Mouse (Mus musculus) embryo, embryonic 10.5 days (tissue): Measurements from ENCODE around the gene 5730480H06Rik.

Experiments
- DNase-seq: peaks from one replicate; pipeline ENCODE4 v3.0.0-alpha.2; 2015; ENCODE audit warnings: low spot score

5730480H06Rik gene

GRCm38 (mm10) chr5:48327652-48328051, at the start of gene 5730480H06Rik:
Gene 5730480H06Rik, plus strand, starts transcription at chr5:48327952.
- DNase-seq = no peak

GRCm38 (mm10) chr5:48301186-48301585, 26.6 kb upstream of the 5730480H06Rik start:
- no peak for DNase-seq

DNA sequence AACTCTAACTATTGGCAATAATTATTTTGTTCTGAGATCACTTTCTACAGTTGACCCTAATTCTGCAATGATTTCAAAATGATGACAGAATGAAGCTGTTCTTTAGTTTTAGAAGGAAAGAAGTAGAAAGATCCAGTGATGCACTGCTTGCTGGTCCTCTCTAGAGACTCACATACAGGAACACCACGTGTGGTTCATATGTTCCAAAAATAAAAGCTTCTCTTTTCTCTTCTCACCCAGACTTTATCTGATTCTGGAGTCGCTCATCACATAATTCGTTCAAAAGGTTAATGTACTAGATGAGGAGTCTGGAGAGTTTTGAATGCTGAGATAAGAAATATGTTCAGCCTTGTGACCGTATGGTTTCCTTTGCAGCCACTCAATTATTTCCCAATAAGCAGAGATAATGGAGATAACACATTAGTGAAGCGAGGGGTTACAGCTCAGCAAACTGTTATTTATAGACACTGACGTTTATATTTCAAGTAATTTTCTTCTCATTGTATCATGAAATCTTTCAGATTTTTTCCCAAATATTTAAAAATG, 12.6 kb upstream of the 5730480H06Rik start:
- no peak for DNase-seq

- DNase-seq = no peak
Observed at GRCm38 (mm10) chr5:48320597-48320996, 7.2 kb upstream of the 5730480H06Rik start.

- no peak for DNase-seq
Observed at GRCm38 (mm10) chr5:48326221-48326620, 1.5 kb upstream of the 5730480H06Rik start.

DNA sequence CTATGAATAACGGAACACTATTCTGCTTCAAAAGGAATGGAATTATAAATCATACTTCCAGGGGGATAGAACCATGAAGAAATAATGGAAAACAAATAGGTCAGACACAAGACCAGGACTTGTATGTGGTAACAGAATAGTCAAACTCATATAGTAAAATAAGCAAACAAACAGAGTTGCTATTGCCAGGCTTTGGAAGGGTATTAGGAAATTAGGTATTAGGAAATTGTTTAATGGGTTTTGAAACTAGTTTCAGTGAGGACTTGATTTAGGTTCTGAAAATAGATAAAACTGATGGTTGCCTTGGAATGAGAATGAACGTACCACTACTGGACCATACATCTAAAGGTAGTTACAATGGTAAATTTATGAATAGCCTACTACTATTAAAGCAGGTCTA, 2.0 kb downstream of the 5730480H06Rik start:
- DNase-seq = no peak

GRCm38 (mm10) chr5:48330817-48331216, 3.1 kb downstream of the 5730480H06Rik start:
- no peak for DNase-seq

DNA sequence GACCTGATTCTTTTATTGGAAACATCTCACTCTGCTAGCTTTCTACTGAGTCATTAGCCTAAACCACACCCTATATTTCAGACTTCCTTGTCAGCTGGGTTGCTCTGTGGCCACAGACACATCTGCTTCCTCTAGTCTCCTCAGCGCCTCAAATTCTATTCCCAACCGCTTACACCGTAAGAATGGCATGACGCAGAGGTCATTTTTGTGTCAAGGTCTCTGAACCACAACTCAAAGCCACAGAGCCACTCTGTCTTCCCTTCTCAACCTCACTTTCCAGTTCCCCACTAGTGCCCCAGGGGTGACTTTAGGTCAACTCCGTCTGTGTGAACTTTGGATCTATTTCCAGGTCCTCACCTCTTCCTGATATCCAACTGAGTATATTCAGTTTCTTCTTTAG, 3.7 kb downstream of the 5730480H06Rik start:
- DNase-seq = peak; percentile 38

DNA sequence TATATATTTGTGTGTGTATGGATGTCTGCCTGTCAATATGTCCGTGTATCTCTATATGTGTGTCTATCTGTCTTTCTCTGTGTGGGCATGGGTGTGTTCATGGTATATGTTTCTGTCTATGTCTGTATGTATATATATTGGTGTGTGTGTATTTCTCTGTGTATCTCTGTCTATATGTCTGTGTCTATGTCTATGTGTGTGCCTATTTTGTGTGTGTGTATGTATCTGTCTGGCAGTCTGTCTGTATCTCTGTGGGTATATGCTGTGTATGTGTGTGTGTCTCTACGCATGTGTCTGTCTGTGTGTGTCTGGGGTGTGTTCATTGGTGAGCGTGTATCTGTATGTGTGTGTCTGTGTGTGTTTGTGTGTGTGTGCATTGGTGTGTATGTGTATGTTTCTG, 5.7 kb downstream of the 5730480H06Rik start:
- DNase-seq = no peak

- peak; percentile 73 for DNase-seq
Observed at GRCm38 (mm10) chr5:48333884-48334513, 6.2 kb downstream of the 5730480H06Rik start.

GRCm38 (mm10) chr5:48340808-48341433, 13.2 kb downstream of the 5730480H06Rik start:
- no peak for DNase-seq

DNA sequence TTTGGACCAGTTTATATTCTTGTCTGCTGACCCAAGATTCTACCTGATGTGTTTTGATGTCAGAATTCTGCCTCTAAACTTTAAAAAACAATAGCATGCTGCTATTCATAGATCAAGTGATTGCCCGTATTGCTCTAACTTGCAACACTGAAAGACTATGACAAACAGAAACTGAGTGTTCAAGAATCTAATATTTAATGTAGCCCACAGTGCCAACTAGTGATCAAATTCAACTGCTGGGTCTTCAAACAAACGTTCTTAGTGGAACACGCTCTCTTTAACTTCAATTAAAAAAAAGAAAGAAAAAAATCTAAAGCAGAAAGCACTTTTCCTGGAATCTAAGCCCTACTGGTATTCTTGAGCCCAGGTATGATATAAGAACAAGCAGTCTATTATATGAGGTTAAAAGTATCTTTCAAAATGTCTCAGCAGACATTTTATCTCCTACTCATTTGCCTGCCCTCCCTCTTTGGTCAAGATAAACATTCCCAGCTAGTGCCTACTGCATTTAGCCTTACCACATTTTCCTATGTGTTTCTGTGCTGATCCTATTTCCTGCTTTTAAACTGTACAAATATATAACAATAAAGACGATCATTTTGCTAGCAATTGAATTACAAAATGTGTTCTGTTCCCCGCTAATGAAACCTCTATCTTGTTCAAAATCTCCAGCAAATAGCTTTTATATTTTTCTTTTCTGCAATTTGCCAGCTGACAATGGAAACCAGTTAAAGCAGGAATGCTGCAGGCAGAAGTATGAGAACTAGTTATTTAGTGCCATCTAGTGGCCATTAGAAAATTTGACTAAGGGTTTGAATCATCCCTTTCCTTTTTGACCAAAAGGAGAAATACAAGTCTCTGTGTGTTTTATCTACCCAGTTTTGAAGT, 17.6 kb downstream of the 5730480H06Rik start:
- DNase-seq = peak; percentile 82

GRCm38 (mm10) chr5:48345983-48346648, 18.4 kb downstream of the 5730480H06Rik start:
- no peak for DNase-seq

- DNase-seq = no peak
Observed at GRCm38 (mm10) chr5:48349309-48349708, 21.6 kb downstream of the 5730480H06Rik start.

- peak; percentile 97 for DNase-seq
Observed at GRCm38 (mm10) chr5:48371890-48372766, 44.4 kb downstream of the 5730480H06Rik start.

DNA sequence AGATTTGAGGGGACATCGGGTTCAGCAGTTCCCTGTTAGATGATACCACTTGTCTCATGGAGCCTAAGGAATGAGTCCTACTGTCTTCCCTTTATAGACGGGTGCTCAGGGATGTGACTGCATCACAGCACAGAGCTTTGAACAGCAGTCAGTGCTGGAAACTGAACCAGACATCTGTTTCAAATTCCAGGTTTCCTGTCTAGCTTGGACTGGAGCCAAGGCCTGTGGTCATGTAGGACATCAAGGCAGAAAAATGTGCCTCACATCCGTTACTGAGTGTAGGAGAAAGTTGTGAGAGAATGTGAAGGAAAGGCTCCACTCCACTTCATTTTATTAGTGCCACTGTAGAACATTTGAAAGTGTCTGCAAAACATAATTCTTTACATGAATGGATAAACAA, 74.7 kb downstream of the 5730480H06Rik start:
- peak; percentile 72 for DNase-seq

- no peak for DNase-seq
Observed at GRCm38 (mm10) chr5:48408276-48408675, 80.5 kb downstream of the 5730480H06Rik start.

GRCm38 (mm10) chr5:48410348-48410747, 82.6 kb downstream of the 5730480H06Rik start:
- no peak for DNase-seq

GRCm38 (mm10) chr5:48411462-48411861, 83.7 kb downstream of the 5730480H06Rik start:
- no peak for DNase-seq

GRCm38 (mm10) chr5:48412261-48412660, 84.5 kb downstream of the 5730480H06Rik start:
- DNase-seq = no peak

- DNase-seq = no peak
Observed at GRCm38 (mm10) chr5:48419741-48420140, 92.0 kb downstream of the 5730480H06Rik start.
